Mouse (Mus musculus) liver, embryonic 15.5 days (tissue): Measurements from ENCODE around the gene Zfp81. TPM values are rescaled to one million over a fixed set of nuclear protein-coding genes. Genes with fewer than 3 reads are reported as not detected.
"Not testable (repeated sequence)": the region's sequence is repeated elsewhere in the genome, so short reads cannot be mapped to it uniquely, and the experiment has no call there.

ENCODE experiments used
- ATAC-seq: fragments of 200-750 bp; cut with Nextera tagmentation; 2 replicates; pipeline ENCODE4 v1.8.0; 2017; ENCODE audit warnings: moderate number of reproducible peaks, mild to moderate bottlenecking, moderate library complexity; ENCODE audit not compliant: insufficient read depth
- H3K27ac ChIP-seq: fragments of 300-500 bp; sonication (generic); replicated peaks from 2 replicates; pipeline ENCODE4 v1.5.1; 2015; ENCODE audit warnings: mild to moderate bottlenecking, inconsistent platforms
- H3K27me3 ChIP-seq: fragments of 300-500 bp; sonication (generic); 2 replicates; pipeline ENCODE4 v1.6.1; 2015; ENCODE audit warnings: mild to moderate bottlenecking, inconsistent platforms
- H3K36me3 ChIP-seq: fragments of 300-500 bp; sonication (generic); replicated peaks from 2 replicates; pipeline ENCODE4 v1.6.1; 2015; ENCODE audit warnings: moderate library complexity, mild to moderate bottlenecking, inconsistent platforms
- H3K4me1 ChIP-seq: fragments of 300-500 bp; sonication (generic); replicated peaks from 2 replicates; pipeline ENCODE4 v1.6.1; 2015; ENCODE audit warnings: inconsistent platforms
- H3K4me2 ChIP-seq: fragments of 300-500 bp; sonication (generic); 2 replicates; pipeline ENCODE4 v1.6.1; 2015; ENCODE audit warnings: moderate library complexity, mild to moderate bottlenecking, inconsistent platforms
- H3K4me3 ChIP-seq: fragments of 300-500 bp; sonication (generic); replicated peaks from 2 replicates; pipeline ENCODE4 v1.5.1; 2015; ENCODE audit warnings: mild to moderate bottlenecking, inconsistent platforms
- H3K9ac ChIP-seq: fragments of 300-500 bp; sonication (generic); 2 replicates; pipeline ENCODE4 v1.6.1; 2015; ENCODE audit warnings: moderate library complexity, mild to moderate bottlenecking, inconsistent platforms
- H3K9me3 ChIP-seq: fragments of 300-500 bp; sonication (generic); replicated peaks from 2 replicates; pipeline ENCODE4 v1.6.1; 2016; ENCODE audit warnings: inconsistent platforms
- WGBS: fragments of 180-500 bp; shearing (Covaris S2); methylation state at CpG from one replicate; pipeline ENCODE4 v1.1.7; 2015; ENCODE audit warnings: mixed read lengths; ENCODE audit not compliant: insufficient replicate concordance; 5-methylcytosine and 5-hydroxymethylcytosine counted together
- polyA plus RNA-seq: library from polyadenylated mRNA; unstranded; fragments of >200 nt; fragmentation: Nextera tagmentation; extraction: Ambion mirVana; gene quantifications from 2 replicates; pipeline ENCODE4 v1.2.1, GENCODE M21; 2015

Gene Zfp81
- 2.6 TPM in 2 replicates for polyA plus RNA-seq

- H3K4me3 ChIP-seq = peak within 1 kb of the TSS; percentile 91
- peak; percentile 100 for ATAC-seq
- no peaks in the 10 kb centered on the region for H3K9me3 ChIP-seq
- H3K4me1 ChIP-seq = peaks cover 14% of the 10 kb centered on the region
- 4% methylated on average over 47 of the region's 47 CpGs for WGBS
- peak within 1 kb of the TSS; percentile 79 for H3K27ac ChIP-seq
- peak within 1 kb of the TSS; percentile 70 for H3K9ac ChIP-seq
- no peaks in the 10 kb centered on the region for H3K27me3 ChIP-seq
- H3K36me3 ChIP-seq = no peaks in the 10 kb centered on the region
- peak within 1 kb of the TSS; percentile 88 for H3K4me2 ChIP-seq
Observed at GRCm38 (mm10) chr17:33358411-33359384, at the start of gene Zfp81. TSS of gene Zfp81 (minus strand) at chr17:33358878.

- Histone ChIP-seq H3K4me3 (peak within 1 kb of the TSS; percentile 78), H3K9me3 (no peaks in the 10 kb centered on the region)
Observed at GRCm38 (mm10) chr17:33394182-33395034, 35.7 kb upstream of the Zfp81 start, which contains the start of gene Zfp101. TSS of gene Zfp101 (minus strand) at chr17:33394641.

DNA sequence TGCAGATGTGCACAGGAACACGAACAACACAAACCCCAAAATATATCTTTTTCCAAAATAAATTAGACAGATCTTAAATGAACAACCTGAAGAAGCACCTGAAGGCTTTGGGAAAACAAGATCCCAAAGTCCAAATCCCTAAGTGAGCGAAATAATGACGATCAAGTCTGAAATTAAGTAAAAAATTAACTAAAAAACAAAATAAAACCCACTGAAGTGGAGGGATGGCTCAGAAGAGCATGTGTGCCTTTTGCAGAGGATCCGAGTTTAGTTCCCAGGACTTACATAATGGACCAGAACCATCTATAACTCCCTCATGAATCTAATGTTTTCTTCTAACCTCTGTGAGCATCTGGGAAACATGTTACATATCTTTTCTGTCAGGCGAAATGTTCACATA lies 33.6 kb upstream of the Zfp81 start:
- H3K36me3 ChIP-seq = no peaks in the 10 kb centered on the region
- 77% methylated on average over 5 of the region's 5 CpGs for WGBS
- no peak for ATAC-seq

More at GRCm38 (mm10) chr17:33394182-33395034, 35.7 kb upstream of the Zfp81 start, which contains the start of gene Zfp101:
- Histone ChIP-seq H3K9ac (peak within 1 kb of the TSS; percentile 77), H3K4me1 (peaks cover 15% of the 10 kb centered on the region), H3K36me3 (no peaks in the 10 kb centered on the region), H3K27me3 (no peaks in the 10 kb centered on the region), H3K4me2 (peak within 1 kb of the TSS; percentile 70), H3K27ac (peak within 1 kb of the TSS; percentile 81)
- under 1% methylated on average over 44 of the region's 44 CpGs for WGBS
- peak; percentile 98 for ATAC-seq

DNA sequence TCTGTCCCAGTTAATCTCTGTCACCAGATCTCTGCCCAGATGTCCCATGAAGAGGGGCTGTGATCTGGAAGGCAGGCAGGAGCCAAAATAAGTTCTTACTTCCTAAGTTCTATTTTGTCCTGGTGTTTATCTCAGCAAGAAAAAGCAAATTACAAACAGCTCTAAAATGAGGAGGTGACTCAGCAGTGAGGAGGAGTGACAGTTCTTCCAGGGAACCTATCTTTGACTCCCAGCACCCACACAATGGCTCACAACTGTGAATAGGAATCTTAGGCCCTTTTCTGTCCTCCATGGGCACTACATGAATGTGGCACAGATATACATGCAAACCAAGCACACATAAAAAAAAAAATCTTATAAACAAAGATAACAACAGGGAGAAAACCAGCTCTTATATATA lies 27.0 kb upstream of the Zfp81 start:
- Histone ChIP-seq H3K9me3 (no peaks in the 10 kb centered on the region), H3K4me1 (no peaks in the 10 kb centered on the region), H3K36me3 (peaks cover 53% of the 10 kb centered on the region), H3K4me2 (no peak overlapping the region), H3K27ac (no peak overlapping the region), H3K9ac (no peak overlapping the region), H3K4me3 (no peak overlapping the region), H3K27me3 (no peaks in the 10 kb centered on the region)
- ATAC-seq = no peak

More for the DNA sequence above, 33.6 kb upstream of the Zfp81 start:
- Histone ChIP-seq H3K9ac (no peak overlapping the region), H3K27ac (no peak overlapping the region), H3K4me1 (peaks cover 15% of the 10 kb centered on the region), H3K4me2 (no peak overlapping the region), H3K9me3 (no peaks in the 10 kb centered on the region), H3K4me3 (no peak overlapping the region), H3K27me3 (no peaks in the 10 kb centered on the region)

GRCm38 (mm10) chr17:33372795-33373194 lies 14.1 kb upstream of the Zfp81 start:
- H3K27me3 ChIP-seq = no peaks in the 10 kb centered on the region
- H3K27ac ChIP-seq = no peak overlapping the region
- 64% methylated on average over 3 of the region's 3 CpGs for WGBS
- no peak for ATAC-seq
- no peak overlapping the region for H3K9ac ChIP-seq
- no peak overlapping the region for H3K4me3 ChIP-seq
- no peaks in the 10 kb centered on the region for H3K4me1 ChIP-seq
- H3K4me2 ChIP-seq = no peak overlapping the region
- no peaks in the 10 kb centered on the region for H3K9me3 ChIP-seq
- no peaks in the 10 kb centered on the region for H3K36me3 ChIP-seq

DNA sequence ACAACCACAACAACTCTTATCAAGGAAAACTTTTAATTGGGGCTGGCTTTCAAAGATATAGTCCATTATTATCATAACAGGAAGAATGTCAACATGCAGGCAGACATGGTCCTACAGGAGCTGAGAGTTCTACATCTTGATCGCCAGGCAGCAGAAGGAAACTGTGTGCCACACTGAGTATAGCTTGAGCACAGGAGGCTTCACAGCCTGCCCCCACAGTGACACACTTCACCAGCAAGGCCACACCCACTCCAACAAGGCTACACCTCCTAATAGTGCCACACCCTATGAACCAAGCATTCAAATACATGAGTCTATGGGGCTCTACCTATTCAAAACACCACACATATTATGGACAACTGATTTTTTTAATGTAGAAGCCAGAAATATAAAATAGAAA lies 5.7 kb downstream of the Zfp81 start:
- 54% methylated on average over 1 of the region's 1 CpGs for WGBS
- H3K9me3 ChIP-seq = no peaks in the 10 kb centered on the region
- no peaks in the 10 kb centered on the region for H3K36me3 ChIP-seq
- no peak overlapping the region for H3K4me2 ChIP-seq
- no peaks in the 10 kb centered on the region for H3K27me3 ChIP-seq
- peaks cover 9% of the 10 kb centered on the region for H3K4me1 ChIP-seq
- no peak for ATAC-seq
- H3K4me3 ChIP-seq = no peak overlapping the region
- H3K9ac ChIP-seq = no peak overlapping the region
- no peak overlapping the region for H3K27ac ChIP-seq

DNA sequence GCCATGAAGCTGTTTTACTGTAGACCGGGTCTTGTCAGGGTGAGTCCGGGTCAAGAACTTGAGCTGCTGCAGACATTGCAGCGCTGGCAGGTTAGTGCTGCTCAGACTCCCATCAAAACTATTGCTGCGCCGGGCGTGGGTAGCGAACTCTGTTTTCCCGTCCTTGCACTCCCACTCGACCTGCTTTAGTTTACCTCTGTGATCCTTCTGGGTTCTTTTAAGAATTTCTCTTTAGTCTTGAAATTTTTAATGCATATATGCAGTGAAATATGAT lies 68.9 kb downstream of the Zfp81 start:
- H3K9me3 ChIP-seq, H3K4me2 ChIP-seq, H3K4me1 ChIP-seq, H3K27ac ChIP-seq, H3K27me3 ChIP-seq, H3K4me3 ChIP-seq, H3K36me3 ChIP-seq, H3K9ac ChIP-seq: not testable (repeated sequence)
- ATAC-seq = peak; percentile 48
- no CpG with 5 or more reads among the region's 9 CpGs for WGBS

- not testable (repeated sequence) for H3K27ac ChIP-seq, H3K4me3 ChIP-seq, H3K4me1 ChIP-seq, H3K27me3 ChIP-seq, H3K9ac ChIP-seq, H3K9me3 ChIP-seq, H3K36me3 ChIP-seq
- H3K4me2 ChIP-seq = peak within 1 kb of the TSS; percentile 23; the same call in 1 of the 2 replicates
- no CpG with 5 or more reads among the region's 25 CpGs for WGBS
- ATAC-seq = peak; percentile 96
Observed at GRCm38 (mm10) chr17:33289039-33289875, 69.4 kb downstream of the Zfp81 start, which contains the start of gene Zfp955b. TSS of gene Zfp955b (plus strand) at chr17:33289544.
